8 mouse cellular contexts compared by ENCODE assay signal in genomic region chr4:89523423-89524259, GRCm38 (mm10).
DNase-seq lines count a peak whose midpoint lies in the region; ATAC-seq lines count a peak whose summit lies in the region.

No protein-coding gene starts in this region.

- H3K9me3 ChIP-seq in heart, embryonic 10.5 days = no peaks in the 10 kb centered on the region
- no peaks in the 10 kb centered on the region for H3K9me3 ChIP-seq in intestine, embryonic 15.5 days
- H3K9me3 ChIP-seq in midbrain, embryonic 14.5 days (ENCODE audit: control insufficient read depth, low read length) = no peaks in the 10 kb centered on the region

- peaks cover 11% of the 10 kb centered on the region; the same call in 1 of the 2 replicates for H3K4me1 ChIP-seq in heart, embryonic 10.5 days
- H3K4me1 ChIP-seq in intestine, embryonic 15.5 days (replicated peaks) = no peaks in the 10 kb centered on the region
- no peaks in the 10 kb centered on the region for H3K4me1 ChIP-seq in midbrain, embryonic 14.5 days (ENCODE audit: control insufficient read depth, insufficient read depth, low read length)

- no peak overlapping the region for H3K9ac ChIP-seq in intestine, embryonic 15.5 days
- no peak overlapping the region for H3K9ac ChIP-seq in midbrain, embryonic 14.5 days (replicated peaks; ENCODE audit: low read length)

- no peaks in the 10 kb centered on the region for H3K36me3 ChIP-seq in heart, embryonic 10.5 days
- H3K36me3 ChIP-seq in intestine, embryonic 15.5 days = no peaks in the 10 kb centered on the region
- no peaks in the 10 kb centered on the region for H3K36me3 ChIP-seq in midbrain, embryonic 14.5 days (ENCODE audit: control insufficient read depth, insufficient read depth, low read length)

- no peak overlapping the region for H3K27ac ChIP-seq in heart, embryonic 10.5 days
- H3K27ac ChIP-seq in intestine, embryonic 15.5 days = no peak overlapping the region
- no peak overlapping the region for H3K27ac ChIP-seq in midbrain, embryonic 14.5 days (replicated peaks; ENCODE audit: low read depth, low read length)

- H3K27me3 ChIP-seq in heart, embryonic 10.5 days (ENCODE audit: insufficient read depth, poor library complexity, severe bottlenecking) = peaks cover 17% of the 10 kb centered on the region
- H3K27me3 ChIP-seq in intestine, embryonic 15.5 days (replicated peaks) = peaks cover 31% of the 10 kb centered on the region
- peaks cover 20% of the 10 kb centered on the region for H3K27me3 ChIP-seq in midbrain, embryonic 14.5 days (ENCODE audit: control insufficient read depth, insufficient read depth, low read length)

- H3K4me3 ChIP-seq in heart, embryonic 10.5 days = peak overlapping the region; percentile 64
- peak overlapping the region; percentile 39; the same call in 1 of the 2 replicates for H3K4me3 ChIP-seq in intestine, embryonic 15.5 days (replicated peaks)
- peak overlapping the region; percentile 44 for H3K4me3 ChIP-seq in midbrain, embryonic 14.5 days (replicated peaks; ENCODE audit: low read depth, low read length)

- peak; percentile 67 for ATAC-seq in intestine, embryonic 15.5 days
- ATAC-seq in midbrain, embryonic 14.5 days (ENCODE audit: low FRiP score, low TSS enrichment) = no peak

- 5% methylated on average over 10 of the region's 10 CpGs for WGBS in heart, embryonic 10.5 days
- 8% methylated on average over 10 of the region's 10 CpGs for WGBS in intestine, embryonic 15.5 days
- 8% methylated on average over 10 of the region's 10 CpGs for WGBS in midbrain, embryonic 14.5 days

- peak overlapping the region; percentile 71 for H3K4me2 ChIP-seq in intestine, embryonic 15.5 days (replicated peaks)
- peak overlapping the region; percentile 77 for H3K4me2 ChIP-seq in midbrain, embryonic 14.5 days (ENCODE audit: low read length)

- no peak for DNase-seq in heart, embryonic 10.5 days (ENCODE audit: low spot score)
- DNase-seq in heart, adult 9 months (ENCODE audit: low spot score in 2 of 2) = no peak
- peak; percentile 67 for DNase-seq in c-Kit-positive CD71-positive TER-119-negative erythroid progenitor cells, embryonic 14.5 days (ENCODE audit: low read depth)
- peak; percentile 6 for DNase-seq in midbrain, embryonic 14.5 days
- no peak for DNase-seq in MN1 (ENCODE audit: low spot score)
- DNase-seq in ovary, postnatal 14 days (ENCODE audit: low spot score) = no peak
- no peak for DNase-seq in layer of hippocampus, adult 18-20 months (ENCODE audit: low spot score in 2 of 2)

Comparison
In these comparisons a context has a peak if more than half of its experiments do, and no peak if none do; other contexts are left out.
1. DNase-seq: peak in c-Kit-positive CD71-positive TER-119-negative erythroid progenitor cells, embryonic 14.5 days (single experiment) and midbrain, embryonic 14.5 days (single experiment); none in heart, embryonic 10.5 days (single experiment), heart, adult 9 months (0 of 2), MN1 (single experiment), ovary, postnatal 14 days (single experiment) and layer of hippocampus, adult 18-20 months (0 of 2).
2. Peak in every context shown above with its lines, with median percentiles within 50 percentile points of each other: H3K4me3 ChIP-seq.